Mouse (Mus musculus): Measurements from ENCODE around the gene Hmcn2. TPM values are rescaled to one million over a fixed set of nuclear protein-coding genes. Genes with fewer than 3 reads are reported as not detected.

Hmcn2 gene
- 1.5 TPM in 2 replicates for polyA plus RNA-seq (2012; rRNA removed)

GRCm38 (mm10) chr2:31314007-31314465, at the start of gene Hmcn2:
Gene Hmcn2 (plus strand): TSS chr2:31314415.
- Histone ChIP-seq H3K4me1 (ENCODE audit: control insufficient read depth, insufficient read depth, low read length) (no peaks in the 10 kb centered on the region), H3K4me3 (ENCODE audit: insufficient read depth, low read length) (no peak within 1 kb of the TSS), H3K27ac (ENCODE audit: insufficient read depth, low read length) (no peak within 1 kb of the TSS)
- TF ChIP-seq POLR2A (IDR thresholded peaks at IDR 0.05; ENCODE audit: extremely low read depth, insufficient read depth, low read length), result no peak
- no peak for TF ChIP-seq CTCF (IDR thresholded peaks at IDR 0.05; ENCODE audit: extremely low read depth, insufficient read depth, low read length)

- Histone ChIP-seq H3K4me3 (ENCODE audit: insufficient read depth, low read length) (no peak overlapping the region), H3K4me1 (ENCODE audit: control insufficient read depth, insufficient read depth, low read length) (peaks cover 22% of the 10 kb centered on the region), H3K27ac (ENCODE audit: insufficient read depth, low read length) (no peak overlapping the region)
- TF ChIP-seq POLR2A (IDR thresholded peaks at IDR 0.05; ENCODE audit: extremely low read depth, insufficient read depth, low read length) (no peak), CTCF (IDR thresholded peaks at IDR 0.05; ENCODE audit: extremely low read depth, insufficient read depth, low read length) (no peak)
These were observed 46.8 kb upstream of the Hmcn2 start for GRCm38 (mm10) chr2:31267447-31267846.

- Histone ChIP-seq H3K27ac (ENCODE audit: insufficient read depth, low read length) (no peak overlapping the region), H3K4me1 (ENCODE audit: control insufficient read depth, insufficient read depth, low read length) (peaks cover 13% of the 10 kb centered on the region; the same call in 1 of the 2 replicates), H3K4me3 (ENCODE audit: insufficient read depth, low read length) (no peak overlapping the region)
- TF ChIP-seq POLR2A (IDR thresholded peaks at IDR 0.05; ENCODE audit: extremely low read depth, insufficient read depth, low read length) (no peak), CTCF (IDR thresholded peaks at IDR 0.05; ENCODE audit: extremely low read depth, insufficient read depth, low read length) (no peak)
These were observed 45.6 kb upstream of the Hmcn2 start for GRCm38 (mm10) chr2:31268631-31269030.

- no peak overlapping the region for H3K4me3 ChIP-seq (ENCODE audit: insufficient read depth, low read length)
- H3K27ac ChIP-seq (ENCODE audit: insufficient read depth, low read length), result no peak overlapping the region
- H3K4me1 ChIP-seq (ENCODE audit: control insufficient read depth, insufficient read depth, low read length), result peaks cover 11% of the 10 kb centered on the region; the same call in 1 of the 2 replicates
- TF ChIP-seq CTCF (IDR thresholded peaks at IDR 0.05; ENCODE audit: extremely low read depth, insufficient read depth, low read length) (no peak), POLR2A (IDR thresholded peaks at IDR 0.05; ENCODE audit: extremely low read depth, insufficient read depth, low read length) (no peak)
These were observed 45.0 kb upstream of the Hmcn2 start for GRCm38 (mm10) chr2:31269188-31269587.

DNA sequence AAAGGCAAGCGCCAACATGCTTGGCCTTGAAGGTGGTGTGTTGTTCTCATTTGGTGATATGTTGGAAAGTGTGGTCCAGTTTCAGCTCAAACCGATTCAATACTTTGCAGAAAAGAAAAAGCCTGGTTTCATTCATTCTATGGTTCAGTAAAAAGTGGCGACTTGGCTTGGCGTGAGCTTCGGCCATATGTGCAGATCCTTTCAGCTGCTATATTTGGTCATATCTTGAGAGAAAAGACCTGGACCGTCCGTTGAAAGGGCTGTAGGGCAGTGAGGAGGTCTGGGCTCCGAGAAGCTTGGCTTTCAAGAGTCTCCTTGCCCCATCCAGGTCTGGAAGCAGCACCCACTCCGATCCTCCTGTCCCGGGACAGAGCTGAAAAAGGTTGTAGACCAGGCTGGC, 44.4 kb upstream of the Hmcn2 start:
- TF ChIP-seq CTCF (IDR thresholded peaks at IDR 0.05; ENCODE audit: extremely low read depth, insufficient read depth, low read length) (no peak), POLR2A (IDR thresholded peaks at IDR 0.05; ENCODE audit: extremely low read depth, insufficient read depth, low read length) (no peak)
- Histone ChIP-seq H3K27ac (ENCODE audit: insufficient read depth, low read length) (no peak overlapping the region), H3K4me1 (ENCODE audit: control insufficient read depth, insufficient read depth, low read length) (peaks cover 10% of the 10 kb centered on the region; the same call in 1 of the 2 replicates), H3K4me3 (ENCODE audit: insufficient read depth, low read length) (no peak overlapping the region)

DNA sequence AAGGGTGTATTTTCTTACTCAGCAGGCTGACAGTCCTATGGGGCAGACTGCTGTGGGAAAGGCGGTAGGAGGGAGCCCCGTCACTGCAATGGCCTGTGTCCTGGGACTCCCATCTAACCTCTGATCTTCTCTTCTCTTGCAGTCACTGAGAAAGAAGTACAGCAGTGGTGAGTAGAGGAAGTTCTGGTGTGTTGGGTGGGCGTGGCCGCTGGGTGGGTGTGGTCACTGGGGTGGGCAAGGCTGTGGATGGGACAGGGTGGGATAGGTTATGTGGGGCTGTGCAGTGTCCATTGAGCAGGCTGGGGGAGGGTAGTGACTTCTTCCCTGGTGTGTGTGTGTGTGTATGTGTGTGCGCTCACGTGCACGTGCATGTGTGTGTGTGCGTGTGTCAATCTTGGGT, 43.7 kb upstream of the Hmcn2 start:
- TF ChIP-seq CTCF (IDR thresholded peaks at IDR 0.05; ENCODE audit: extremely low read depth, insufficient read depth, low read length), result no peak
- no peak for TF ChIP-seq POLR2A (IDR thresholded peaks at IDR 0.05; ENCODE audit: extremely low read depth, insufficient read depth, low read length)
- Histone ChIP-seq H3K27ac (ENCODE audit: insufficient read depth, low read length) (no peak overlapping the region), H3K4me3 (ENCODE audit: insufficient read depth, low read length) (no peak overlapping the region), H3K4me1 (ENCODE audit: control insufficient read depth, insufficient read depth, low read length) (peaks cover 10% of the 10 kb centered on the region; the same call in 1 of the 2 replicates)

DNA sequence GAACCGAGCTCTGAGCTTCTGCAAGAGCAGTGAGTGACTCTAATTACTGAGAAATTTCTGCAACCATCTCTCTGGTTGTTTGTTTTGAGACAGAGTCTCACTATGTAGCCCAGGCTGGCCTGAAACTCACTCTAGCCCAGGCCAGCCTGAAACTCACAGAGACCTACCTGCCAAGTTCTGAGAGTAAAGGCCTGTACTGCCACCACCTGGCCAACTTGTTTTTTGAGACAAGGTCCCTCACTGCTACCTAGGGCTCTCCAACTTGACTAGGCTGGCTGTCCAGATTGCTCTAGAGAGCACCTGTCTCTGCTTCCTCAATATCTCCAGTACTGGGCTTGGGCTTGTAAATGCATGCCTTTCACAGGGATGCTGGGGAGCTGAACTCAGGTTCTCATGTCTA, 43.1 kb upstream of the Hmcn2 start:
- Histone ChIP-seq H3K4me1 (ENCODE audit: control insufficient read depth, insufficient read depth, low read length) (peaks cover 10% of the 10 kb centered on the region; the same call in 1 of the 2 replicates), H3K4me3 (ENCODE audit: insufficient read depth, low read length) (no peak overlapping the region), H3K27ac (ENCODE audit: insufficient read depth, low read length) (no peak overlapping the region)
- TF ChIP-seq CTCF (IDR thresholded peaks at IDR 0.05; ENCODE audit: extremely low read depth, insufficient read depth, low read length) (peak; percentile 23; the same call in 1 of the 2 replicates), POLR2A (IDR thresholded peaks at IDR 0.05; ENCODE audit: extremely low read depth, insufficient read depth, low read length) (no peak)

- Histone ChIP-seq H3K4me3 (ENCODE audit: insufficient read depth, low read length) (no peak overlapping the region), H3K27ac (ENCODE audit: insufficient read depth, low read length) (no peak overlapping the region), H3K4me1 (ENCODE audit: control insufficient read depth, insufficient read depth, low read length) (peaks cover 12% of the 10 kb centered on the region)
- TF ChIP-seq POLR2A (IDR thresholded peaks at IDR 0.05; ENCODE audit: extremely low read depth, insufficient read depth, low read length), result no peak
- TF ChIP-seq CTCF (IDR thresholded peaks at IDR 0.05; ENCODE audit: extremely low read depth, insufficient read depth, low read length), result no peak
These were observed 39.2 kb upstream of the Hmcn2 start for GRCm38 (mm10) chr2:31274993-31275392.

DNA sequence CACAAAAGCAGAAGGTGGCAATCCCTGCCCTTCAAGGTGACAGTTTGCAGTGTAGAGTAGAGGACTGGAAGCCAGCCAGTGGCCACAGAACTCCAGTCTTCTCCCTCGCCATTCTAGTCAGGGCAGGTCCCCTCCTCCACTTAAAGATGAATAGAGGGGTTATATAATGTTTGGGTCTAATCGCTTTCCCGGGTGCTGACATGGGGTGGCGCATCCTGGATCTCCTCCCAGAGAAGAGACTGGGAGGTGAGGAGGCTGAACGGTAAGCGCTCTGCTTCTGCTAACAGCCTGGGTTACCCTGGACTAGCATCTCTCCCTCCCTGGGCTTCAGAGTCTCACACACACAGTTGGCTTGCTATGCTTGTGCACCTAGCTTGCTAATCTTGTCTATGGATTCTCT, 36.4 kb upstream of the Hmcn2 start:
- Histone ChIP-seq H3K4me1 (ENCODE audit: control insufficient read depth, insufficient read depth, low read length) (peaks cover 16% of the 10 kb centered on the region), H3K4me3 (ENCODE audit: insufficient read depth, low read length) (no peak overlapping the region), H3K27ac (ENCODE audit: insufficient read depth, low read length) (peak overlapping the region; percentile 61)
- TF ChIP-seq CTCF (IDR thresholded peaks at IDR 0.05; ENCODE audit: extremely low read depth, insufficient read depth, low read length) (no peak), POLR2A (IDR thresholded peaks at IDR 0.05; ENCODE audit: extremely low read depth, insufficient read depth, low read length) (no peak)

GRCm38 (mm10) chr2:31278483-31278882, 35.7 kb upstream of the Hmcn2 start:
- Histone ChIP-seq H3K4me1 (ENCODE audit: control insufficient read depth, insufficient read depth, low read length) (peaks cover 16% of the 10 kb centered on the region), H3K27ac (ENCODE audit: insufficient read depth, low read length) (peak overlapping the region; percentile 20; the same call in 1 of the 2 replicates), H3K4me3 (ENCODE audit: insufficient read depth, low read length) (no peak overlapping the region)
- TF ChIP-seq POLR2A (IDR thresholded peaks at IDR 0.05; ENCODE audit: extremely low read depth, insufficient read depth, low read length) (no peak), CTCF (IDR thresholded peaks at IDR 0.05; ENCODE audit: extremely low read depth, insufficient read depth, low read length) (no peak)
